In genomic region chr4:141181981-141182380, GRCm38 (mm10) we compare ENCODE assay signal across 22 mouse cellular contexts. TPM values are rescaled to one million over a fixed set of nuclear protein-coding genes. Genes with fewer than 3 reads are reported as not detected.
"Had no signal": no experiment of that assay in that cellular context is flagged by ENCODE, and none has a peak within 500 bp of the region (broad histone marks: within the 10 kb centered on the region; RNA-seq: fewer than 3 reads in every experiment).

No protein-coding gene starts in this region.

- ATAC-seq: lung, postnatal 0 days had no signal

- H3K9me3 ChIP-seq: limb, embryonic 10.5 days; limb, embryonic 13.5 days; liver, embryonic 13.5 days; neural tube, embryonic 12.5 days; neural tube, embryonic 15.5 days; stomach, embryonic 15.5 days had no signal

- H3K27ac ChIP-seq: layer of hippocampus, adult 2 months; limb, embryonic 10.5 days; limb, embryonic 13.5 days; liver, embryonic 13.5 days; neural tube, embryonic 12.5 days; neural tube, embryonic 15.5 days had no signal

- H3K27me3 ChIP-seq: limb, embryonic 13.5 days; liver, embryonic 13.5 days; neural tube, embryonic 12.5 days; neural tube, embryonic 15.5 days; stomach, embryonic 15.5 days had no signal

- H3K9ac ChIP-seq: limb, embryonic 13.5 days; liver, embryonic 13.5 days; lung, embryonic 14.5 days; neural tube, embryonic 12.5 days; neural tube, embryonic 15.5 days; stomach, embryonic 15.5 days had no signal

- H3K4me2 ChIP-seq: limb, embryonic 13.5 days; liver, embryonic 13.5 days; lung, embryonic 14.5 days; midbrain, embryonic 11.5 days; neural tube, embryonic 12.5 days; neural tube, embryonic 15.5 days; stomach, embryonic 15.5 days had no signal

- H3K4me3 ChIP-seq: layer of hippocampus, adult 2 months; limb, embryonic 10.5 days; limb, embryonic 13.5 days; liver, embryonic 13.5 days; neural tube, embryonic 12.5 days; neural tube, embryonic 15.5 days; stomach, embryonic 15.5 days had no signal

- DNase-seq: kidney, adult 18-20 months; kidney, adult 9 months; kidney, postnatal 25 days; layer of hippocampus, adult 9-11 months; liver, embryonic 13.5 days; lung, embryonic 14.5 days; lung, postnatal 4 days; midbrain, embryonic 14.5 days; retina, postnatal 1 day; right cerebral cortex, postnatal 25 days; spleen, adult 18-20 months; thymus, adult 18-20 months; thymus, postnatal 36 days had no signal

RNA-seq across cellular contexts. Expression of gene Arhgef19, which starts 57.3 kb away (rescaled TPM):
- total RNA-seq: megakaryocyte-erythroid progenitor cell, adult 5-6 weeks had no signal
